ENCODE assay signal across 17 mouse cellular contexts in the genomic region with DNA sequence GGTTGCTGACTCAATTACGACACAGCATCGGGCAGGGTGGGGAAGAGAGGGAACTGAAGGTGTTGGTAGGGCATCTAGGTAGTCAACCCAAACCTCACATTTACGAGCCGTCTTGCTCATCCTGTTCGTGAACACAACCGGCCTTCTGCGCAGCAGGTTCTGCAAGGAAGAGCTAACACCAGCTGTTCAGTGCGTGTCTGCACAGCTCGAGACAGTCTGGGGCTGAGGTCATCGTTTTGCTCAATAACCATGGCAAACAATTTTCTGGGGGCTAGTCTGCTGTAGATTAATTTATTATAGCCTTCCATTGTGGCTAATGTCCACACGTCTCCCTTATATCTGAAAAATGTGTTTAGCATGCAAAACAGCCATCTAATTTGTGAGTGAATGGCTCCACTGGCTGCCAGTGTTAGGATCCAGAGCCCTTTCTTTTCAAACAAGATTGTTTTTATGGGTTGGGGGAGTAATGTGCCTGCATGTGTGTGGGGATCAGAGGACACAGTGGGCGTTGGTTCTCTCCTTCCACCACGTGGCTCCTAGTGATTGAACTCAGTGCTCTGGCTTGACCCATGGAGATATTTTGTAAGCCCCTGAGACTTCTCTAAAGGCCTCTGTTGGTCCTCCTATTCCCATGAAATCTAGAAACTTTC. TPM values are rescaled to one million over a fixed set of nuclear protein-coding genes. Genes with fewer than 3 reads are reported as not detected.
A peak's percentile ranks its signal among the peaks of the same experiment; 100 is the strongest.
DNase-seq lines count a peak whose midpoint lies in the region; ATAC-seq and TF ChIP-seq lines count a peak whose summit lies in the region.
"Had no signal": no experiment of that assay in that cellular context is flagged by ENCODE, and none has a peak within 500 bp of the region (broad histone marks: within the 10 kb centered on the region; RNA-seq: fewer than 3 reads in every experiment).

No protein-coding gene starts in this region.

- no peaks in the 10 kb centered on the region for H3K9me3 ChIP-seq in forebrain, embryonic 16.5 days (ENCODE audit: control insufficient read depth, low read length)
- no peaks in the 10 kb centered on the region for H3K9me3 ChIP-seq in hindbrain, postnatal 0 days (ENCODE audit: low read length)
- H3K9me3 ChIP-seq: limb, embryonic 15.5 days had no signal

- no peaks in the 10 kb centered on the region for H3K36me3 ChIP-seq in forebrain, embryonic 16.5 days (ENCODE audit: control insufficient read depth, insufficient read depth)
- H3K36me3 ChIP-seq in hindbrain, postnatal 0 days (ENCODE audit: insufficient read depth, low read length) = no peaks in the 10 kb centered on the region
- H3K36me3 ChIP-seq: limb, embryonic 15.5 days had no signal

- H3K4me1 ChIP-seq in forebrain, embryonic 16.5 days (replicated peaks; ENCODE audit: control insufficient read depth, insufficient read depth, low read length) = peaks cover 7% of the 10 kb centered on the region; the same call in 1 of the 2 replicates
- no peaks in the 10 kb centered on the region for H3K4me1 ChIP-seq in hindbrain, postnatal 0 days (ENCODE audit: insufficient read depth, low read length)
- H3K4me1 ChIP-seq: limb, embryonic 15.5 days had no signal

- intact Hi-C loops in left cerebral cortex, postnatal 4 days (cut with DNase I) = no loop called here

- no peak for TF ChIP-seq CTCF in hindbrain, postnatal 0 days (IDR thresholded peaks at IDR 0.05; ENCODE audit: low read depth)

- H3K9ac ChIP-seq in forebrain, embryonic 16.5 days (replicated peaks; ENCODE audit: low read depth, low read length) = no peak overlapping the region
- H3K9ac ChIP-seq in hindbrain, postnatal 0 days (replicated peaks; ENCODE audit: low read length) = no peak overlapping the region
- H3K9ac ChIP-seq: limb, embryonic 15.5 days; liver, postnatal 0 days had no signal

- peak; percentile 55; the same call in 1 of the 2 replicates for ATAC-seq in forebrain, embryonic 16.5 days
- peak; percentile 79 for ATAC-seq in hindbrain, postnatal 0 days
- ATAC-seq: inflammation-experienced regulatory T-cells, adult 6 months; liver, postnatal 0 days had no signal

- no peak overlapping the region for H3K4me3 ChIP-seq in forebrain, embryonic 16.5 days (replicated peaks; ENCODE audit: low read length)
- no peak overlapping the region for H3K4me3 ChIP-seq in hindbrain, postnatal 0 days (ENCODE audit: low read length)
- H3K4me3 ChIP-seq: limb, embryonic 15.5 days had no signal

- 52% methylated on average over 13 of the region's 13 CpGs for WGBS in forebrain, embryonic 16.5 days
- WGBS in hindbrain, postnatal 0 days = 32% methylated on average over 13 of the region's 13 CpGs

- H3K27me3 ChIP-seq in forebrain, embryonic 16.5 days (replicated peaks; ENCODE audit: control insufficient read depth, insufficient read depth, low read length) = no peaks in the 10 kb centered on the region
- no peaks in the 10 kb centered on the region for H3K27me3 ChIP-seq in hindbrain, postnatal 0 days (ENCODE audit: insufficient read depth, low read length)
- H3K27me3 ChIP-seq: limb, embryonic 15.5 days had no signal

- peak; percentile 26 for DNase-seq in embryo, embryonic 10.5 days (ENCODE audit: low spot score)
- no peak for DNase-seq in embryo, embryonic 10 days (ENCODE audit: low spot score)
- peak; percentile 31 for DNase-seq in hindbrain, postnatal 0 days (ENCODE audit: low spot score)
- DNase-seq in neural tube, embryonic 10.5 days (ENCODE audit: extremely low spot score, low spot score) = peak; percentile 21
- DNase-seq in cerebellum, adult 11-12 months = no peak
- DNase-seq in B cell, adult 2 months = no peak
- no peak for DNase-seq in left cerebral cortex, postnatal 4 days
- DNase-seq: adrenal gland, adult 2 months; cerebellum, postnatal 36 days; gastrocnemius, postnatal 10 days; heart, postnatal 10 days; liver, postnatal 0 days; thymus, adult 18-20 months had no signal

- H3K27ac ChIP-seq in forebrain, embryonic 16.5 days (ENCODE audit: low read length) = no peak overlapping the region
- H3K27ac ChIP-seq in hindbrain, postnatal 0 days = peak overlapping the region; percentile 46; the same call in 1 of the 2 replicates
- H3K27ac ChIP-seq: limb, embryonic 15.5 days had no signal

- no peak overlapping the region for H3K4me2 ChIP-seq in forebrain, embryonic 16.5 days (ENCODE audit: low read length)
- H3K4me2 ChIP-seq in hindbrain, postnatal 0 days (ENCODE audit: low read depth, low read length) = no peak overlapping the region
- H3K4me2 ChIP-seq: limb, embryonic 15.5 days had no signal

RNA-seq across cellular contexts. Expression of gene Kcnj5, which starts 41.5 kb away (rescaled TPM):
- polyA plus RNA-seq in forebrain, embryonic 16.5 days (2015; fragmentation: Nextera tagmentation; extraction: Ambion mirVana) = 0.68 and 0.73 TPM in 2 replicates
- total RNA-seq in hindbrain, postnatal 0 days (2014; rRNA removed) = 1.3 and 1.5 TPM in 2 replicates
- 0.49 and 0.58 TPM in 2 replicates for polyA plus RNA-seq in hindbrain, postnatal 0 days (2015; fragmentation: Nextera tagmentation; extraction: Ambion mirVana)
- total RNA-seq in left cerebral cortex, postnatal 4 days (2021) = 1 to 10 TPM; 1.4 to 1.8 TPM
- total RNA-seq: MEL had no signal
- polyA plus RNA-seq: inflammation-experienced regulatory T-cells, adult 6 months had no signal

Comparison
In these comparisons a context has a peak if more than half of its experiments do, and no peak if none do; other contexts are left out.
1. DNase-seq: peak in embryo, embryonic 10.5 days (single experiment), hindbrain, postnatal 0 days (single experiment) and neural tube, embryonic 10.5 days (single experiment); none in embryo, embryonic 10 days (single experiment), cerebellum, adult 11-12 months (single experiment), B cell, adult 2 months (0 of 2) and left cerebral cortex, postnatal 4 days (single experiment).